29 mouse cellular contexts compared by ENCODE assay signal in the genomic region with DNA sequence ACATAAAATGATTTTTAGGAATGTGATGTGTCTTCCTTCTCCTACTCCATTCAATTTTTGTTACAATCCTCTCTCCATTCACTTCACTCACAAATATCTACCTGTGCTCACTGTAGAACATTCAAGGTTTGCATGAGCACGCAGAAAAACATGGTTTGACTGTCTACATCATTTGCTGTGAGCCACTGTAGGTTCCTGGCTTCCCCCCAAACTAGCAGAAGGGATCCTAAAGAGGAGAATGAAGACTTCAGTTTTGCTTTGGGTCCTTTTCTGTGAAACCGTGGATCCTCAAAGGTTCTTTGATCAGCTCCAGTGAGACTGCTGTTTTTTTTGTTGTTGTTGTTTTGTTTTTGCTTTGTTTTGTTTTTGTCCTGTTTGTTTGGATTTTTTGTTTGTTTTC.
"Had no signal": no experiment of that assay in that cellular context is flagged by ENCODE, and none has a peak within 500 bp of the region (broad histone marks: within the 10 kb centered on the region; RNA-seq: fewer than 3 reads in every experiment).

No protein-coding gene starts in this region.

- H3K4me2 ChIP-seq: heart, embryonic 11.5 days; heart, embryonic 13.5 days; heart, embryonic 15.5 days; hindbrain, embryonic 12.5 days; hindbrain, embryonic 14.5 days; kidney, embryonic 15.5 days; limb, embryonic 12.5 days; liver, embryonic 11.5 days; liver, embryonic 13.5 days; liver, embryonic 15.5 days had no signal

- H3K9me3 ChIP-seq: heart, embryonic 13.5 days; heart, embryonic 15.5 days; hindbrain, embryonic 12.5 days; kidney, embryonic 15.5 days; limb, embryonic 10.5 days; limb, embryonic 12.5 days; liver, embryonic 13.5 days; liver, embryonic 15.5 days had no signal

- H3K4me1 ChIP-seq: heart, embryonic 15.5 days; hindbrain, embryonic 12.5 days; kidney, embryonic 15.5 days; limb, embryonic 10.5 days; limb, embryonic 12.5 days; liver, embryonic 13.5 days; liver, embryonic 15.5 days had no signal

- ATAC-seq: hindbrain, embryonic 16.5 days; intestine, embryonic 16.5 days; liver, postnatal 0 days had no signal

- H3K36me3 ChIP-seq: heart, embryonic 13.5 days; heart, embryonic 15.5 days; hindbrain, embryonic 12.5 days; kidney, embryonic 15.5 days; limb, embryonic 10.5 days; limb, embryonic 12.5 days; liver, embryonic 13.5 days; liver, embryonic 15.5 days had no signal

- DNase-seq: gastrocnemius, postnatal 14 days; gastrocnemius, postnatal 36 days; heart, adult 11 months; heart, adult 2 months; heart, postnatal 14 days; heart, postnatal 36 days; kidney, adult 11 months; kidney, adult 2 months; kidney, adult 9 months; kidney, postnatal 14 days; kidney, postnatal 36 days; layer of hippocampus, adult 9-11 months; liver; liver, embryonic 13.5 days; liver, postnatal 0 days had no signal

- H3K27me3 ChIP-seq: heart, embryonic 13.5 days; heart, embryonic 15.5 days; hindbrain, embryonic 12.5 days; kidney, embryonic 15.5 days; limb, embryonic 12.5 days; liver, embryonic 13.5 days; liver, embryonic 15.5 days had no signal

- H3K4me3 ChIP-seq: heart, adult 2 months; heart, embryonic 13.5 days; heart, embryonic 15.5 days; hindbrain, embryonic 12.5 days; kidney, embryonic 15.5 days; left cerebral cortex, adult 2 months; limb, embryonic 10.5 days; limb, embryonic 12.5 days; liver, embryonic 13.5 days; liver, embryonic 15.5 days had no signal

- H3K27ac ChIP-seq: heart, adult 2 months; heart, embryonic 13.5 days; heart, embryonic 15.5 days; hindbrain, embryonic 12.5 days; hindbrain, embryonic 14.5 days; kidney, embryonic 15.5 days; kidney, postnatal 0 days; left cerebral cortex, adult 2 months; limb, embryonic 10.5 days; limb, embryonic 12.5 days; liver, embryonic 13.5 days; liver, embryonic 15.5 days had no signal

- H3K9ac ChIP-seq: heart, embryonic 13.5 days; heart, embryonic 15.5 days; hindbrain, embryonic 12.5 days; hindbrain, embryonic 14.5 days; kidney, embryonic 15.5 days; limb, embryonic 12.5 days; liver, embryonic 13.5 days; liver, embryonic 15.5 days; liver, postnatal 0 days had no signal
